Mouse (Mus musculus) liver, embryonic 11.5 days (tissue): ENCODE results near the gene Kdm2a. TPM values are rescaled to one million over a fixed set of nuclear protein-coding genes. Genes with fewer than 3 reads are reported as not detected.
A peak's percentile ranks its signal among the peaks of the same experiment; 100 is the strongest.

Experiments used
- ATAC-seq: fragments of 200-750 bp; cut with Nextera tagmentation; replicated peaks from 2 replicates; pipeline ENCODE4 v1.8.0; 2017; ENCODE audit warnings: moderate number of reproducible peaks, mild to moderate bottlenecking, moderate TSS enrichment, moderate library complexity; ENCODE audit not compliant: low FRiP score
- DNase-seq: peaks from one replicate; pipeline ENCODE4 v3.0.0-alpha.2; 2017; ENCODE audit warnings: low spot score
- H3K27ac ChIP-seq: fragments of 300-500 bp; sonication (generic); 2 replicates; pipeline ENCODE4 v1.5.1; 2014; ENCODE audit warnings: mild to moderate bottlenecking, low read depth, low read length, control low read depth
- H3K27me3 ChIP-seq: fragments of 300-500 bp; sonication (generic); replicated peaks from 2 replicates; pipeline ENCODE4 v1.6.1; 2014; ENCODE audit warnings: low read length, mixed read lengths; ENCODE audit not compliant: control insufficient read depth, insufficient read depth
- H3K36me3 ChIP-seq: fragments of 300-500 bp; sonication (generic); 2 replicates; pipeline ENCODE4 v1.6.1; 2014; ENCODE audit warnings: mild to moderate bottlenecking, low read length, moderate library complexity, mixed read lengths; ENCODE audit not compliant: control insufficient read depth, insufficient read depth
- H3K4me1 ChIP-seq: fragments of 300-500 bp; sonication (generic); replicated peaks from 2 replicates; pipeline ENCODE4 v1.6.1; 2014; ENCODE audit warnings: low read length, mixed read lengths; ENCODE audit not compliant: control insufficient read depth, insufficient read depth
- H3K4me2 ChIP-seq: fragments of 300-500 bp; sonication (generic); 2 replicates; pipeline ENCODE4 v1.6.1; 2014; ENCODE audit warnings: mild to moderate bottlenecking, control low read depth, moderate library complexity
- H3K4me3 ChIP-seq: fragments of 300-500 bp; sonication (generic); 2 replicates; pipeline ENCODE4 v1.5.1; 2014; ENCODE audit warnings: low read depth, low read length, control low read depth
- H3K9ac ChIP-seq: fragments of 300-500 bp; sonication (generic); 2 replicates; pipeline ENCODE4 v1.6.1; 2014; ENCODE audit warnings: low read depth, low read length, control low read depth
- H3K9me3 ChIP-seq: fragments of 300-500 bp; sonication (generic); 2 replicates; pipeline ENCODE4 v1.6.1; 2016; ENCODE audit warnings: low read length, inconsistent platforms, mixed read lengths; ENCODE audit not compliant: control insufficient read depth
- WGBS: fragments of 180-500 bp; shearing (Covaris S2); extraction: QIAGEN DNeasy Blood & Tissue Kit; methylation state at CpG from one replicate; pipeline ENCODE4 v1.1.7; 2014; 5-methylcytosine and 5-hydroxymethylcytosine counted together
- polyA plus RNA-seq: library from polyadenylated mRNA; unstranded; fragments of >200 nt; fragmentation: Nextera tagmentation; extraction: Ambion mirVana; gene quantifications from 2 replicates; pipeline ENCODE4 v1.2.1, GENCODE M21; 2014

Kdm2a gene
- polyA plus RNA-seq, 1 experiment from 2014 or later: 40.2 TPM

GRCm38 (mm10) chr19:4315223-4315944, 82.7 kb downstream of the Kdm2a start:
- no peak overlapping the region for H3K9ac ChIP-seq
- ATAC-seq: no peak
- WGBS: 79% methylated on average over 6 of the region's 6 CpGs
- H3K36me3 ChIP-seq: peaks cover 29% of the 10 kb centered on the region
- no peak for DNase-seq
- no peaks in the 10 kb centered on the region for H3K4me1 ChIP-seq
- H3K27me3 ChIP-seq: no peaks in the 10 kb centered on the region
- no peak overlapping the region for H3K4me3 ChIP-seq
- H3K27ac ChIP-seq: no peak overlapping the region
- H3K4me2 ChIP-seq: no peak overlapping the region
- no peaks in the 10 kb centered on the region for H3K9me3 ChIP-seq

DNA sequence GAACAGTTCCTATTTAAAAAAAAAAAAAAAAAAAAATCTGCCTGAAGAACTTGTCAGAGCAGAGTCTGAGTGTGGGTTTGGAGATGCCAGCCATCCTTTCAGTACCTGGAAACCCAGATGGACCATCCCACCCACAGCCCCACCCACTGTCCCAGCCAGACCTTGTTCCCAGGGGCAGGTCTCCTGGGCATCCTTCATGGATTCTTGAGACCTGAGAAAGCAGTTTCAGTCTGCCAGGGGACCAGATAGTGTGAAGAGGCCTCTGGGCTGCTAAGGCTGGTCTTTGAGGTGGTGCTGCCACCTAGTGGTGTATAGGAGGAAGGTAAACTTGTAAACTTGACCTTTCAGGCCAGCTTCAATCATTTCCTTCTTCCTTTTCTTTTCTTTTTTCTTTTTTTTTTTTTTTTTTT, 88.3 kb downstream of the Kdm2a start:
- ATAC-seq: no peak
- Histone ChIP-seq H3K27me3 (no peaks in the 10 kb centered on the region), H3K4me2 (no peak overlapping the region), H3K4me1 (peaks cover 5% of the 10 kb centered on the region), H3K9ac (no peak overlapping the region), H3K4me3 (no peak overlapping the region), H3K27ac (no peak overlapping the region), H3K9me3 (no peaks in the 10 kb centered on the region), H3K36me3 (no peaks in the 10 kb centered on the region)
- DNase-seq: no peak

- Histone ChIP-seq H3K27ac (no peak overlapping the region), H3K4me2 (no peak overlapping the region), H3K27me3 (no peaks in the 10 kb centered on the region), H3K9ac (no peak overlapping the region), H3K4me3 (no peak overlapping the region), H3K4me1 (peaks cover 10% of the 10 kb centered on the region), H3K36me3 (no peaks in the 10 kb centered on the region), H3K9me3 (no peaks in the 10 kb centered on the region)
- ATAC-seq (no peak), DNase-seq (no peak)
- WGBS: 83% methylated on average over 4 of the region's 4 CpGs
Observed at GRCm38 (mm10) chr19:4309302-4309701, 88.8 kb downstream of the Kdm2a start.

GRCm38 (mm10) chr19:4306190-4306577, 91.9 kb downstream of the Kdm2a start, which contains the start of gene Grk2:
Grk2 (minus strand) TSS chr19:4306222.
- Histone ChIP-seq H3K27ac (peak within 1 kb of the TSS; percentile 85), H3K27me3 (no peaks in the 10 kb centered on the region), H3K9ac (peak within 1 kb of the TSS; percentile 97), H3K4me1 (peaks cover 41% of the 10 kb centered on the region), H3K4me3 (peak within 1 kb of the TSS; percentile 98), H3K36me3 (no peaks in the 10 kb centered on the region), H3K9me3 (no peaks in the 10 kb centered on the region), H3K4me2 (peak within 1 kb of the TSS; percentile 94)
- ATAC-seq (peak; percentile 78), DNase-seq (peak; percentile 84)
- 1% methylated on average over 25 of the region's 46 CpGs for WGBS

DNA sequence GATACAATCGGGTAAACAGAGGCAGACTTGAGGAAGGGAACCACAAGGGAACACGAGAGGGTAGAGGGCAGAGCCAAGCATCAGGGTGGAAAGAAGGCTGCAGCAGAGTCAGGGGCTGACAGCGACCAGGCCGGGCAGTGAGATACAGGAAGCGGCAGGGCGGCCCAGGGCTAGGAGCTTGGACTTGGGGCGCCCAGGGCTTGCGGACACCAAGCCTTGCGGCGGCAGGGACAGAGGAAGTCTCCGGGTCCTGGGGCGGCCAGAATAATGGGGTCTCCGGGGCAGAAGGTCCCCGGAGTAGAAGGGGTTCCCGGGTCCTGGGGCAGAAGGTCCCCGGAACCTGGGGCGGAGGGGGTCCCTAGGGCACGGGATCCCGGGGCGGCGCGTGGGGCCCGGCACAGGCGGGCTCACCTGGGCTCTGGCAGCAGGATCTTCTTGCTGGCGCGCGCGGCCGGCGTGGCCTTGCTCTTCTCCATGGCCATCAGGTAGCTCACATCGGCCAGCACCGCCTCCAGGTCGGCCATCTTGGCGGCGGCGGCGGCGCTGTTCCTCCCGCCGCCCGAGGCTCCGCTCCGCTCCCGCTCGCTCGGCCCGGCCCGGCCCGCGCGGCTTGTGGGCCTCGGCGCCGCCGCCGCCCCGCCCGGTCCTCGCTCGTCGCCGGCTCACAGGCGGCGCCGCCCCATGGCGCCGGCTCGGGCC, 92.4 kb downstream of the Kdm2a start:
- Histone ChIP-seq H3K4me1 (peaks cover 46% of the 10 kb centered on the region), H3K4me2 (peak overlapping the region; percentile 94), H3K27ac (peak overlapping the region; percentile 85), H3K9ac (peak overlapping the region; percentile 97), H3K4me3 (peak overlapping the region; percentile 98), H3K36me3 (no peaks in the 10 kb centered on the region), H3K27me3 (no peaks in the 10 kb centered on the region), H3K9me3 (no peaks in the 10 kb centered on the region)
- under 1% methylated on average over 53 of the region's 68 CpGs for WGBS
- ATAC-seq (peak; percentile 61), DNase-seq (peak; percentile 66)

DNA sequence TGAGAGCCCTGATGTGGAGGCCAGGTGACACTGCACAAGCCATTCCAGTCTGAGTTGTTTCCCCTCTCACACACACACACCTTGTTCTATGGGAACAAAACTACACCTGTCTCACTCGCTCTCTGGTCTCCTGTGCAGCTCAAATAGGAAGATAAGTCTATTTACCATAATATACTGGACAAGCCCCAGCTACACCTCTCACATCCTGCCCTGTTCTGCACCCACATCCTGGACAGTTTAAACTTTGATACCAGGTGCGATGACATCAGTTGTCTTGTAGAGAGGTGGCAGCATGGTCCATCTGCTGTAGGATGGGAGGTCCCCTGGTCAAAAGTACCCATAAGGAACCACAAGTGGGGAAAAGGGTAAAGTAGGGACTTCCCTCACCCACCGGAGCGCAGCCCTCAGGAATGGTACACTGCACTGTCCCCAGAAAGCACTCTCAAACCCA, 93.2 kb downstream of the Kdm2a start:
- no peaks in the 10 kb centered on the region for H3K36me3 ChIP-seq
- H3K9ac ChIP-seq: peak overlapping the region; percentile 97
- no peak for DNase-seq
- WGBS: 45% methylated on average over 4 of the region's 4 CpGs
- no peaks in the 10 kb centered on the region for H3K9me3 ChIP-seq
- H3K27ac ChIP-seq: peak overlapping the region; percentile 45; the same call in 1 of the 2 replicates
- no peak for ATAC-seq
- H3K27me3 ChIP-seq: no peaks in the 10 kb centered on the region
- peak overlapping the region; percentile 98 for H3K4me3 ChIP-seq
- H3K4me1 ChIP-seq: peaks cover 54% of the 10 kb centered on the region
- peak overlapping the region; percentile 94 for H3K4me2 ChIP-seq

DNA sequence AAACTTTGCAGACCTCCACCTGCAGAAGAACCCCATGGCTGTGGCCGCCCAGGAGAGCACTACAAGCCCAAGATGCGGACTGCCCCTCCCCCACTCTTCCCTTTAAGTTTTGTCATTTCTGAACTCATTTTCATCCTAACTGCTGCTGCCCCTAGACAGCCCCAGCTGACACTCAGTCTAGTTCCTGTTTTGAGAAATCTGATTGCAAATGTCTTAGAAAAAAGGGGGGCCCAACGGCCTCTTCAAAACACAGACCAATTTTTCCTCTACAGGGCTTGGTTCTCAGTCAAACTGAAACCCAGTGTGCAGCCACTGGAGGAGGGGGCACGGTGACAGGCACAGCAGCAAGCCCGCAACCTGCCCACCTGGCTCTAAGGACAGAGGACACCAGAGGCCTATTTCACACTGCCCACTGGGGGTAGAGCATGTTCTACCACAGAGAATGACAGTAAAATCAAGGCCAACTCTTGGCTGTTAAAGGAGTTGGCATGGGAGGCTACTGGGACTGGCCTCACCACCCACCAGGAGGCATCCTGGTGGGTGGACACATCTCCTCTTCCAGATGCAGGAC, 93.7 kb downstream of the Kdm2a start:
- Histone ChIP-seq H3K36me3 (no peaks in the 10 kb centered on the region), H3K27ac (peak overlapping the region; percentile 45; the same call in 1 of the 2 replicates), H3K4me2 (peak overlapping the region; percentile 94), H3K9me3 (no peaks in the 10 kb centered on the region), H3K4me3 (peak overlapping the region; percentile 98), H3K27me3 (no peaks in the 10 kb centered on the region), H3K9ac (peak overlapping the region; percentile 97), H3K4me1 (peaks cover 57% of the 10 kb centered on the region)
- DNase-seq: no peak
- ATAC-seq: no peak
- 42% methylated on average over 5 of the region's 5 CpGs for WGBS

DNA sequence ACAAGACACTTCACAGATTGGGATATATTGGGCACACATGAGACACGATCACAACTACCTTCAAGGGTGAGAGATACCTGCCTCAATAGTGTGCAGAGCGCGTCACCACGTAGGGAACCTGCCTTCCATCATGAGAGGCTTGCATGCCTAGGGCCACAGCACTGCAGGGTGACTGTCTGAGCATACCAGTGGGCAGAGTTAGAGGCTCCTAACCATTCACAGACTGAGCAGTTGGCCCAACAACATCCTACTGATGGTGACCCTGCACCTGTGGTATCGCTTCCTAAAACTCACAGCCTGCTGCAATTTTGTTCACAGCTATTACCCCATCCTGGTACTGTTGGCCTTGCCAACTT, 94.5 kb downstream of the Kdm2a start:
- Histone ChIP-seq H3K27ac (no peak overlapping the region), H3K9ac (no peak overlapping the region), H3K36me3 (no peaks in the 10 kb centered on the region), H3K4me1 (peaks cover 64% of the 10 kb centered on the region), H3K4me2 (peak overlapping the region; percentile 94), H3K27me3 (no peaks in the 10 kb centered on the region), H3K9me3 (no peaks in the 10 kb centered on the region), H3K4me3 (peak overlapping the region; percentile 98)
- ATAC-seq (no peak), DNase-seq (no peak)
- 78% methylated on average over 5 of the region's 5 CpGs for WGBS
